Comparison of ENCODE assay signal across 7 mouse cellular contexts in genomic region chr9:73162571-73163333, GRCm38 (mm10). TPM values are rescaled to one million over a fixed set of nuclear protein-coding genes. Genes with fewer than 3 reads are reported as not detected.
DNase-seq lines count a peak whose midpoint lies in the region; ATAC-seq lines count a peak whose summit lies in the region.

No protein-coding gene starts in this region.

- WGBS in limb, embryonic 12.5 days, result 16% methylated on average over 26 of the region's 26 CpGs
- WGBS in midbrain, embryonic 15.5 days, result 20% methylated on average over 26 of the region's 26 CpGs

- no peaks in the 10 kb centered on the region for H3K36me3 ChIP-seq in limb, embryonic 12.5 days
- H3K36me3 ChIP-seq in midbrain, embryonic 15.5 days (replicated peaks), result no peaks in the 10 kb centered on the region

- peak; percentile 59 for DNase-seq in adrenal gland, adult 8-10 months
- peak; percentile 81 for DNase-seq in embryo, embryonic 11.5 days (ENCODE audit: low read depth, low spot score)
- DNase-seq in kidney, adult 8-10 months, result peak; percentile 40 to 67
- peak; percentile 24 to 71 for DNase-seq in spleen, postnatal 10 days (ENCODE audit: low spot score in 2 of 2)

- H3K4me2 ChIP-seq in limb, embryonic 12.5 days, result peak overlapping the region; percentile 54
- peak overlapping the region; percentile 31 for H3K4me2 ChIP-seq in midbrain, embryonic 15.5 days

- H3K9me3 ChIP-seq in limb, embryonic 12.5 days, result no peaks in the 10 kb centered on the region
- H3K9me3 ChIP-seq in midbrain, embryonic 15.5 days, result no peaks in the 10 kb centered on the region

- peak overlapping the region; percentile 33 for H3K4me3 ChIP-seq in limb, embryonic 12.5 days (replicated peaks)
- no peak overlapping the region; the same call in 1 of the 2 replicates for H3K4me3 ChIP-seq in midbrain, embryonic 15.5 days

- H3K27ac ChIP-seq in limb, embryonic 12.5 days, result no peak overlapping the region
- H3K27ac ChIP-seq in midbrain, embryonic 15.5 days, result no peak overlapping the region

- H3K9ac ChIP-seq in limb, embryonic 12.5 days (replicated peaks), result no peak overlapping the region
- no peak overlapping the region for H3K9ac ChIP-seq in midbrain, embryonic 15.5 days

- H3K4me1 ChIP-seq in limb, embryonic 12.5 days (replicated peaks), result no peaks in the 10 kb centered on the region
- no peaks in the 10 kb centered on the region for H3K4me1 ChIP-seq in midbrain, embryonic 15.5 days

- peaks cover 5% of the 10 kb centered on the region; the same call in 1 of the 2 replicates for H3K27me3 ChIP-seq in limb, embryonic 12.5 days
- no peaks in the 10 kb centered on the region for H3K27me3 ChIP-seq in midbrain, embryonic 15.5 days (replicated peaks)

- peak; percentile 61 for ATAC-seq in granulocyte monocyte progenitor cell, adult 5-6 weeks (replicated peaks; ENCODE audit: poor library complexity, severe bottlenecking)
- 0 out of 2 replicates have a peak, but pooled peaks have one; percentile 34 for ATAC-seq in limb, embryonic 12.5 days (ENCODE audit: insufficient number of reproducible peaks, insufficient read depth, low FRiP score, low TSS enrichment, low read depth)
- ATAC-seq in midbrain, embryonic 15.5 days (replicated peaks), result peak; percentile 80

RNA-seq across cellular contexts. Expression of gene Rsl24d1, which starts 49.5 kb away (rescaled TPM):
- total RNA-seq in adrenal gland, adult 8-10 months (2022), result 10 to 100 TPM; 55.1 to 76.7 (median 67.0) TPM
- 87.9 and 106 TPM in 2 replicates for total RNA-seq in granulocyte monocyte progenitor cell, adult 5-6 weeks (2014; fragmentation: Nextera tagmentation)
- 172 and 197 TPM in 2 replicates for total RNA-seq in granulocyte monocyte progenitor cell, adult 5-6 weeks (2017)
- polyA plus RNA-seq in limb, embryonic 12.5 days (2016; fragmentation: Nextera tagmentation; extraction: Ambion mirVana), result 143 and 145 TPM in 2 replicates
- 96.0 and 100 TPM in 2 replicates for polyA plus RNA-seq in midbrain, embryonic 15.5 days (2015; fragmentation: Nextera tagmentation; extraction: Ambion mirVana)
